Mouse (Mus musculus) olfactory bulb, adult 2 months (tissue): ENCODE data around the gene Rplp0.

Experiments used
- CTCF ChIP-seq: fragments of 200-500 bp; IDR thresholded peaks from 2 replicates; pipeline ENCODE4 v1.5.1; 2012; ENCODE audit warnings: low read depth, mild to moderate bottlenecking, low read length, moderate library complexity; ENCODE audit not compliant: insufficient read depth
- POLR2A ChIP-seq: fragments of 200-500 bp; IDR thresholded peaks from 2 replicates; pipeline ENCODE4 v1.6.1; 2012; ENCODE audit warnings: mild to moderate bottlenecking, low read depth, low read length, moderate library complexity; ENCODE audit not compliant: insufficient read depth

- TF ChIP-seq CTCF: no peak
- no peak for TF ChIP-seq POLR2A
Observed at GRCm38 (mm10) chr5:115580229-115581001, 21.1 kb downstream of the Rplp0 start.
